Mouse (Mus musculus) urinary bladder, postnatal 10 days (tissue): ENCODE data around the gene Xkrx.
"Not testable (repeated sequence)": the region's sequence is repeated elsewhere in the genome, so short reads cannot be mapped to it uniquely, and the experiment has no call there.

Source experiments
- DNase-seq: peaks from one replicate; pipeline ENCODE4 v3.0.0; 2022; ENCODE audit warnings: low spot score

Gene Xkrx

GRCm38 (mm10) chrX:134162043-134162720, at the start of gene Xkrx:
Gene Xkrx (minus strand): TSS chrX:134162076.
- no peak for DNase-seq

GRCm38 (mm10) chrX:134211151-134211642, 49.3 kb upstream of the Xkrx start:
- DNase-seq = no peak

- DNase-seq = no peak
These were observed 46.6 kb upstream of the Xkrx start for GRCm38 (mm10) chrX:134208491-134208890.

GRCm38 (mm10) chrX:134187201-134187600, 25.3 kb upstream of the Xkrx start, which contains the start of gene Arl13a:
Gene Arl13a (plus strand): TSS chrX:134187501.
- not testable (repeated sequence) for DNase-seq

- no peak for DNase-seq
These were observed 12.8 kb upstream of the Xkrx start for GRCm38 (mm10) chrX:134174699-134175098.

- no peak for DNase-seq
These were observed 8.7 kb upstream of the Xkrx start for GRCm38 (mm10) chrX:134170584-134170983.

GRCm38 (mm10) chrX:134163484-134163883, 1.6 kb upstream of the Xkrx start:
- DNase-seq = no peak

- DNase-seq = no peak
These were observed 950 bp upstream of the Xkrx start for GRCm38 (mm10) chrX:134162826-134163225.

GRCm38 (mm10) chrX:134160442-134160841, 1.4 kb downstream of the Xkrx start:
- DNase-seq = no peak

GRCm38 (mm10) chrX:134158151-134158550, 3.7 kb downstream of the Xkrx start:
- no peak for DNase-seq

GRCm38 (mm10) chrX:134141986-134142385, 19.9 kb downstream of the Xkrx start:
- DNase-seq = no peak

GRCm38 (mm10) chrX:134141551-134141950, 20.3 kb downstream of the Xkrx start:
- DNase-seq = no peak

- no peak for DNase-seq
These were observed 21.9 kb downstream of the Xkrx start for GRCm38 (mm10) chrX:134140024-134140423.

- DNase-seq = no peak
These were observed 28.1 kb downstream of the Xkrx start for GRCm38 (mm10) chrX:134133821-134134220.

GRCm38 (mm10) chrX:134132295-134132694, 29.6 kb downstream of the Xkrx start:
- no peak for DNase-seq

- no peak for DNase-seq
These were observed 33.3 kb downstream of the Xkrx start for GRCm38 (mm10) chrX:134128549-134128948.

GRCm38 (mm10) chrX:134116417-134116816, 45.5 kb downstream of the Xkrx start:
- DNase-seq = no peak

- DNase-seq = no peak
These were observed 50.1 kb downstream of the Xkrx start for GRCm38 (mm10) chrX:134111767-134112166.

GRCm38 (mm10) chrX:134102641-134103040, 59.2 kb downstream of the Xkrx start:
- no peak for DNase-seq
